Mouse (Mus musculus) intestine, embryonic 15.5 days (tissue): ENCODE data around the gene Tgm2. TPM values are rescaled to one million over a fixed set of nuclear protein-coding genes. Genes with fewer than 3 reads are reported as not detected.
A peak's percentile ranks its signal among the peaks of the same experiment; 100 is the strongest.

Experiments
- ATAC-seq: fragments of 200-750 bp; cut with Nextera tagmentation; 2 replicates; pipeline ENCODE4 v1.8.0; 2017; ENCODE audit warnings: moderate TSS enrichment, moderate library complexity
- H3K27ac ChIP-seq: fragments of 300-500 bp; sonication (generic); 2 replicates; pipeline ENCODE4 v1.5.1; 2015; ENCODE audit warnings: mild to moderate bottlenecking, inconsistent platforms
- H3K27me3 ChIP-seq: fragments of 300-500 bp; sonication (generic); replicated peaks from 2 replicates; pipeline ENCODE4 v1.6.1; 2015; ENCODE audit warnings: inconsistent platforms
- H3K36me3 ChIP-seq: fragments of 300-500 bp; sonication (generic); 2 replicates; pipeline ENCODE4 v1.6.1; 2015; ENCODE audit warnings: inconsistent platforms
- H3K4me1 ChIP-seq: fragments of 300-500 bp; sonication (generic); replicated peaks from 2 replicates; pipeline ENCODE4 v1.6.1; 2015; ENCODE audit warnings: inconsistent platforms
- H3K4me2 ChIP-seq: fragments of 300-500 bp; sonication (generic); replicated peaks from 2 replicates; pipeline ENCODE4 v1.6.1; 2015; ENCODE audit warnings: mild to moderate bottlenecking, inconsistent platforms
- H3K4me3 ChIP-seq: fragments of 300-500 bp; sonication (generic); replicated peaks from 2 replicates; pipeline ENCODE4 v1.5.1; 2015; ENCODE audit warnings: inconsistent platforms
- H3K9ac ChIP-seq: fragments of 300-500 bp; sonication (generic); 2 replicates; pipeline ENCODE4 v1.6.1; 2015; ENCODE audit warnings: inconsistent platforms
- H3K9me3 ChIP-seq: fragments of 300-500 bp; sonication (generic); 2 replicates; pipeline ENCODE4 v1.6.1; 2016; ENCODE audit warnings: inconsistent platforms
- whole genome bisulfite sequencing: fragments of 180-500 bp; shearing (Covaris S2); methylation state at CpG from one replicate; pipeline ENCODE4 v1.1.7; 2015; 5-methylcytosine and 5-hydroxymethylcytosine counted together
- polyA plus RNA-seq: library from polyadenylated mRNA; unstranded; fragments of >200 nt; fragmentation: Nextera tagmentation; extraction: Ambion mirVana; gene quantifications from 2 replicates; pipeline ENCODE4 v1.2.1, GENCODE M21; 2015

Gene Tgm2
- polyA plus RNA-seq, 1 experiment from 2014 or later, result 83.4 TPM

GRCm38 (mm10) chr2:158099537-158099936, 46.7 kb downstream of the Tgm2 start:
- Histone ChIP-seq H3K4me2 (no peak overlapping the region), H3K27ac (no peak overlapping the region), H3K4me3 (no peak overlapping the region), H3K9me3 (no peaks in the 10 kb centered on the region), H3K9ac (no peak overlapping the region), H3K27me3 (no peaks in the 10 kb centered on the region), H3K4me1 (peaks cover 25% of the 10 kb centered on the region), H3K36me3 (no peaks in the 10 kb centered on the region)
- whole genome bisulfite sequencing, result 50% methylated on average over 3 of the region's 3 CpGs
- ATAC-seq, result no peak

GRCm38 (mm10) chr2:158098730-158099129, 47.5 kb downstream of the Tgm2 start:
- no peak overlapping the region for H3K9ac ChIP-seq
- 85% methylated on average over 5 of the region's 5 CpGs for WGBS
- H3K4me3 ChIP-seq, result no peak overlapping the region
- no peak for ATAC-seq
- no peaks in the 10 kb centered on the region for H3K9me3 ChIP-seq
- no peak overlapping the region for H3K27ac ChIP-seq
- H3K36me3 ChIP-seq, result no peaks in the 10 kb centered on the region
- no peaks in the 10 kb centered on the region for H3K27me3 ChIP-seq
- no peak overlapping the region for H3K4me2 ChIP-seq
- H3K4me1 ChIP-seq, result peaks cover 32% of the 10 kb centered on the region

GRCm38 (mm10) chr2:158097071-158097470, 49.2 kb downstream of the Tgm2 start:
- 82% methylated on average over 5 of the region's 5 CpGs for WGBS
- H3K36me3 ChIP-seq, result no peaks in the 10 kb centered on the region
- no peak overlapping the region for H3K27ac ChIP-seq
- no peak overlapping the region for H3K4me3 ChIP-seq
- H3K4me2 ChIP-seq, result no peak overlapping the region
- peaks cover 36% of the 10 kb centered on the region for H3K4me1 ChIP-seq
- no peaks in the 10 kb centered on the region for H3K9me3 ChIP-seq
- H3K9ac ChIP-seq, result no peak overlapping the region
- ATAC-seq, result no peak
- no peaks in the 10 kb centered on the region for H3K27me3 ChIP-seq

- peak; percentile 60 for ATAC-seq
- Histone ChIP-seq H3K4me3 (no peak overlapping the region), H3K27me3 (no peaks in the 10 kb centered on the region), H3K9ac (no peak overlapping the region), H3K4me1 (peaks cover 35% of the 10 kb centered on the region), H3K27ac (peak overlapping the region; percentile 82), H3K9me3 (no peaks in the 10 kb centered on the region), H3K36me3 (no peaks in the 10 kb centered on the region), H3K4me2 (no peak overlapping the region)
- 57% methylated on average over 5 of the region's 5 CpGs for WGBS
Observed at GRCm38 (mm10) chr2:158094846-158095245, 51.4 kb downstream of the Tgm2 start.

- ATAC-seq, result peak; percentile 18; the same call in 1 of the 2 replicates
- peak overlapping the region; percentile 82 for H3K27ac ChIP-seq
- 48% methylated on average over 7 of the region's 7 CpGs for WGBS
- H3K4me1 ChIP-seq, result peaks cover 35% of the 10 kb centered on the region
- no peaks in the 10 kb centered on the region for H3K9me3 ChIP-seq
- H3K36me3 ChIP-seq, result no peaks in the 10 kb centered on the region
- no peak overlapping the region for H3K9ac ChIP-seq
- no peaks in the 10 kb centered on the region for H3K27me3 ChIP-seq
- H3K4me3 ChIP-seq, result no peak overlapping the region
- H3K4me2 ChIP-seq, result peak overlapping the region; percentile 2; the same call in 1 of the 2 replicates
Observed at GRCm38 (mm10) chr2:158094300-158094699, 51.9 kb downstream of the Tgm2 start.

GRCm38 (mm10) chr2:158093345-158093744, 52.9 kb downstream of the Tgm2 start:
- Histone ChIP-seq H3K36me3 (no peaks in the 10 kb centered on the region), H3K4me1 (peaks cover 35% of the 10 kb centered on the region), H3K4me3 (no peak overlapping the region), H3K9ac (no peak overlapping the region), H3K9me3 (no peaks in the 10 kb centered on the region), H3K27me3 (no peaks in the 10 kb centered on the region), H3K4me2 (no peak overlapping the region), H3K27ac (peak overlapping the region; percentile 82; the same call in 1 of the 2 replicates)
- no peak for ATAC-seq
- WGBS, result 39% methylated on average over 5 of the region's 5 CpGs

GRCm38 (mm10) chr2:158090096-158090495, 56.1 kb downstream of the Tgm2 start:
- H3K4me2 ChIP-seq, result no peak overlapping the region
- no peak overlapping the region for H3K27ac ChIP-seq
- no peak for ATAC-seq
- 87% methylated on average over 4 of the region's 4 CpGs for WGBS
- H3K4me1 ChIP-seq, result peaks cover 25% of the 10 kb centered on the region
- H3K36me3 ChIP-seq, result no peaks in the 10 kb centered on the region
- no peaks in the 10 kb centered on the region for H3K9me3 ChIP-seq
- no peak overlapping the region for H3K9ac ChIP-seq
- H3K4me3 ChIP-seq, result no peak overlapping the region
- H3K27me3 ChIP-seq, result no peaks in the 10 kb centered on the region

GRCm38 (mm10) chr2:158084486-158084885, 61.8 kb downstream of the Tgm2 start:
- no peak overlapping the region for H3K4me2 ChIP-seq
- no peaks in the 10 kb centered on the region for H3K36me3 ChIP-seq
- no peak overlapping the region for H3K27ac ChIP-seq
- WGBS, result 60% methylated on average over 8 of the region's 8 CpGs
- H3K4me3 ChIP-seq, result no peak overlapping the region
- no peaks in the 10 kb centered on the region for H3K27me3 ChIP-seq
- H3K9ac ChIP-seq, result no peak overlapping the region
- no peaks in the 10 kb centered on the region for H3K9me3 ChIP-seq
- peaks cover 19% of the 10 kb centered on the region for H3K4me1 ChIP-seq
- no peak for ATAC-seq

- Histone ChIP-seq H3K27me3 (no peaks in the 10 kb centered on the region), H3K36me3 (peaks cover 17% of the 10 kb centered on the region), H3K27ac (peak overlapping the region; percentile 80), H3K4me2 (no peak overlapping the region), H3K4me3 (no peak overlapping the region), H3K9me3 (no peaks in the 10 kb centered on the region), H3K4me1 (peaks cover 28% of the 10 kb centered on the region), H3K9ac (no peak overlapping the region)
- peak; percentile 91 for ATAC-seq
- 54% methylated on average over 9 of the region's 9 CpGs for WGBS
Observed at GRCm38 (mm10) chr2:158080622-158081241, 65.5 kb downstream of the Tgm2 start.

GRCm38 (mm10) chr2:158079843-158080395, 66.3 kb downstream of the Tgm2 start:
- WGBS, result 38% methylated on average over 9 of the region's 9 CpGs
- Histone ChIP-seq H3K27ac (peak overlapping the region; percentile 80), H3K9me3 (no peaks in the 10 kb centered on the region), H3K9ac (no peak overlapping the region), H3K4me1 (peaks cover 27% of the 10 kb centered on the region), H3K4me2 (no peak overlapping the region), H3K36me3 (peaks cover 23% of the 10 kb centered on the region), H3K27me3 (no peaks in the 10 kb centered on the region), H3K4me3 (no peak overlapping the region)
- peak; percentile 67 for ATAC-seq

GRCm38 (mm10) chr2:158078971-158079370, 67.3 kb downstream of the Tgm2 start:
- ATAC-seq, result no peak
- Histone ChIP-seq H3K27ac (no peak overlapping the region), H3K9ac (no peak overlapping the region), H3K4me1 (peaks cover 22% of the 10 kb centered on the region), H3K36me3 (peaks cover 29% of the 10 kb centered on the region), H3K4me2 (no peak overlapping the region), H3K9me3 (no peaks in the 10 kb centered on the region), H3K27me3 (no peaks in the 10 kb centered on the region), H3K4me3 (no peak overlapping the region)
- WGBS, result 81% methylated on average over 7 of the region's 7 CpGs

GRCm38 (mm10) chr2:158077981-158078380, 68.3 kb downstream of the Tgm2 start:
- Histone ChIP-seq H3K9ac (no peak overlapping the region), H3K4me2 (no peak overlapping the region), H3K4me1 (peaks cover 24% of the 10 kb centered on the region), H3K36me3 (peaks cover 29% of the 10 kb centered on the region), H3K27me3 (no peaks in the 10 kb centered on the region), H3K4me3 (no peak overlapping the region), H3K9me3 (no peaks in the 10 kb centered on the region), H3K27ac (no peak overlapping the region)
- 41% methylated on average over 2 of the region's 2 CpGs for WGBS
- no peak for ATAC-seq

GRCm38 (mm10) chr2:158076690-158077089, 69.5 kb downstream of the Tgm2 start:
- Histone ChIP-seq H3K27ac (no peak overlapping the region), H3K4me3 (no peak overlapping the region), H3K4me1 (peaks cover 36% of the 10 kb centered on the region), H3K27me3 (no peaks in the 10 kb centered on the region), H3K9me3 (no peaks in the 10 kb centered on the region), H3K36me3 (peaks cover 33% of the 10 kb centered on the region), H3K4me2 (no peak overlapping the region), H3K9ac (no peak overlapping the region)
- WGBS, result 79% methylated on average over 6 of the region's 6 CpGs
- ATAC-seq, result no peak
